Mouse (Mus musculus): ENCODE measurements around the gene Ddx49.

Gene Ddx49

GRCm38 (mm10) chr8:70259043-70259442 is 43.2 kb downstream of the Ddx49 start:
- no peak for DNase-seq

- no peak for DNase-seq
Measured at GRCm38 (mm10) chr8:70258600-70258999, 43.7 kb downstream of the Ddx49 start.

- no peak for DNase-seq
Measured at GRCm38 (mm10) chr8:70257456-70257855, 44.8 kb downstream of the Ddx49 start.

DNA sequence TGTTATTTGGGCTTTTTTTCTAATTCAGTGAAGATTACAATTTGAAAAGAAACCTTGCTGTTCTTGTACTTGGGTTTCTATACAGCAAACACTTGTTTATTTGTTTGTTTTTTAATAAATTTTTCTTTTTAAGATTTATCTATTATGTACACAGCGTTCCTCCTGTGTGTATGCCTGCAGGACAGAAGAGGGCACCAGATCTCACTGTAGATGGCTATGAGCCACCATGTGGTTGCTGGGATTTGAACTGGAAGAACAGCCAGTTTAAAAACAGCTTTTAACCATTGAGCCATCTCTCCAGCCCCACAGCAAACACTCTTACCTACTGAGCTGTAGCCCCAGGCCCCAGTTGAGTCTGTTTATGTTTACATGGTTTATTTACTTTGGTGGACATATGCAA is 47.7 kb downstream of the Ddx49 start:
- no peak for DNase-seq

GRCm38 (mm10) chr8:70247841-70248240 is 54.4 kb downstream of the Ddx49 start:
- no peak for DNase-seq

- DNase-seq = no peak
Measured at GRCm38 (mm10) chr8:70246622-70247021, 55.7 kb downstream of the Ddx49 start.

Data from kidney, postnatal 14 days (tissue).